Mouse (Mus musculus): ENCODE measurements around the gene Pipox. TPM values are rescaled to one million over a fixed set of nuclear protein-coding genes. Genes with fewer than 3 reads are reported as not detected.

Pipox gene
- polyA plus RNA-seq, 1 experiment from 2014 or later = 7.3 TPM

GRCm38 (mm10) chr11:77887373-77887960 lies 6.4 kb downstream of the Pipox start:
- Histone ChIP-seq H3K27ac (peak overlapping the region; percentile 87), H3K9me3 (no peaks in the 10 kb centered on the region), H3K4me3 (peak overlapping the region; percentile 23), H3K36me3 (0 out of 2 replicates have a peak, but pooled peaks cover 4% of the 10 kb centered on the region), H3K4me1 (replicated peaks) (peaks cover 83% of the 10 kb centered on the region), H3K27me3 (ENCODE audit: insufficient read depth, poor library complexity, severe bottlenecking) (peaks cover 31% of the 10 kb centered on the region)
- WGBS = 26% methylated on average over 17 of the region's 17 CpGs
- peak; percentile 80 for DNase-seq (ENCODE audit: low spot score)

- H3K4me1 ChIP-seq (replicated peaks) = peaks cover 79% of the 10 kb centered on the region
- peaks cover 7% of the 10 kb centered on the region; the same call in 1 of the 2 replicates for H3K36me3 ChIP-seq
- H3K27ac ChIP-seq = peak overlapping the region; percentile 87
- DNase-seq (ENCODE audit: low spot score) = peak; percentile 84
- H3K4me3 ChIP-seq = peak overlapping the region; percentile 33
- H3K27me3 ChIP-seq (ENCODE audit: insufficient read depth, poor library complexity, severe bottlenecking) = peaks cover 30% of the 10 kb centered on the region
- no peaks in the 10 kb centered on the region for H3K9me3 ChIP-seq
- WGBS = 24% methylated on average over 8 of the region's 8 CpGs
These were observed 8.7 kb downstream of the Pipox start for GRCm38 (mm10) chr11:77885246-77885575.

- Histone ChIP-seq H3K4me1 (replicated peaks) (peaks cover 76% of the 10 kb centered on the region), H3K27me3 (ENCODE audit: insufficient read depth, poor library complexity, severe bottlenecking) (peaks cover 30% of the 10 kb centered on the region), H3K4me3 (peak overlapping the region; percentile 33), H3K27ac (peak overlapping the region; percentile 87), H3K36me3 (peaks cover 7% of the 10 kb centered on the region; the same call in 1 of the 2 replicates), H3K9me3 (no peaks in the 10 kb centered on the region)
- DNase-seq (ENCODE audit: low spot score) = no peak
- 28% methylated on average over 10 of the region's 10 CpGs for WGBS
These were observed 9.2 kb downstream of the Pipox start for GRCm38 (mm10) chr11:77884524-77885245.

- H3K9me3 ChIP-seq = no peaks in the 10 kb centered on the region
- peak overlapping the region; percentile 54 for H3K27ac ChIP-seq
- no peaks in the 10 kb centered on the region for H3K36me3 ChIP-seq
- H3K4me1 ChIP-seq (replicated peaks) = peaks cover 55% of the 10 kb centered on the region
- WGBS = 50% methylated on average over 11 of the region's 11 CpGs
- no peak for DNase-seq (ENCODE audit: low spot score)
- 0 out of 2 replicates have a peak overlapping the region, but pooled peaks have one; percentile 6 for H3K4me3 ChIP-seq
- H3K27me3 ChIP-seq (ENCODE audit: insufficient read depth, poor library complexity, severe bottlenecking) = peaks cover 49% of the 10 kb centered on the region
These were observed 17.1 kb downstream of the Pipox start for GRCm38 (mm10) chr11:77876760-77877148.

- no peaks in the 10 kb centered on the region for H3K9me3 ChIP-seq
- H3K4me3 ChIP-seq = no peak overlapping the region
- H3K4me1 ChIP-seq (replicated peaks) = peaks cover 54% of the 10 kb centered on the region
- H3K27me3 ChIP-seq (ENCODE audit: insufficient read depth, poor library complexity, severe bottlenecking) = peaks cover 48% of the 10 kb centered on the region
- no peaks in the 10 kb centered on the region for H3K36me3 ChIP-seq
- 63% methylated on average over 26 of the region's 26 CpGs for WGBS
- no peak for DNase-seq (ENCODE audit: low spot score)
- peak overlapping the region; percentile 54 for H3K27ac ChIP-seq
These were observed 17.8 kb downstream of the Pipox start for GRCm38 (mm10) chr11:77875847-77876759.

GRCm38 (mm10) chr11:77875269-77875668 lies 18.6 kb downstream of the Pipox start:
- 0 out of 2 replicates have a peak overlapping the region, but pooled peaks have one; percentile 54 for H3K27ac ChIP-seq
- no peak for DNase-seq (ENCODE audit: low spot score)
- no peaks in the 10 kb centered on the region for H3K9me3 ChIP-seq
- H3K27me3 ChIP-seq (ENCODE audit: insufficient read depth, poor library complexity, severe bottlenecking) = peaks cover 56% of the 10 kb centered on the region
- H3K36me3 ChIP-seq = no peaks in the 10 kb centered on the region
- peaks cover 52% of the 10 kb centered on the region for H3K4me1 ChIP-seq (replicated peaks)
- H3K4me3 ChIP-seq = no peak overlapping the region
- 54% methylated on average over 5 of the region's 5 CpGs for WGBS

- DNase-seq (ENCODE audit: low spot score) = no peak
- Histone ChIP-seq H3K9me3 (no peaks in the 10 kb centered on the region), H3K27me3 (ENCODE audit: insufficient read depth, poor library complexity, severe bottlenecking) (peaks cover 52% of the 10 kb centered on the region), H3K27ac (peak overlapping the region; percentile 9; the same call in 1 of the 2 replicates), H3K4me1 (replicated peaks) (peaks cover 52% of the 10 kb centered on the region), H3K36me3 (no peaks in the 10 kb centered on the region), H3K4me3 (no peak overlapping the region)
- 63% methylated on average over 6 of the region's 6 CpGs for WGBS
These were observed 19.1 kb downstream of the Pipox start for GRCm38 (mm10) chr11:77874685-77875231.

- H3K27ac ChIP-seq = peak overlapping the region; percentile 81; the same call in 1 of the 2 replicates
- WGBS = 33% methylated on average over 3 of the region's 3 CpGs
- no peak for DNase-seq (ENCODE audit: low spot score)
- H3K4me3 ChIP-seq = peak overlapping the region; percentile 36; the same call in 1 of the 2 replicates
- peaks cover 64% of the 10 kb centered on the region for H3K4me1 ChIP-seq (replicated peaks)
- H3K27me3 ChIP-seq (ENCODE audit: insufficient read depth, poor library complexity, severe bottlenecking) = peaks cover 67% of the 10 kb centered on the region
- H3K9me3 ChIP-seq = no peaks in the 10 kb centered on the region
- no peaks in the 10 kb centered on the region for H3K36me3 ChIP-seq
These were observed 20.8 kb downstream of the Pipox start for GRCm38 (mm10) chr11:77873116-77873515.

GRCm38 (mm10) chr11:77872685-77873084 lies 21.2 kb downstream of the Pipox start:
- Histone ChIP-seq H3K27me3 (ENCODE audit: insufficient read depth, poor library complexity, severe bottlenecking) (peaks cover 71% of the 10 kb centered on the region), H3K36me3 (no peaks in the 10 kb centered on the region), H3K9me3 (no peaks in the 10 kb centered on the region), H3K27ac (peak overlapping the region; percentile 81), H3K4me3 (peak overlapping the region; percentile 36), H3K4me1 (replicated peaks) (peaks cover 68% of the 10 kb centered on the region)
- DNase-seq (ENCODE audit: low spot score) = no peak
- WGBS = 7% methylated on average over 7 of the region's 7 CpGs

- Histone ChIP-seq H3K36me3 (no peaks in the 10 kb centered on the region), H3K27me3 (ENCODE audit: insufficient read depth, poor library complexity, severe bottlenecking) (peaks cover 71% of the 10 kb centered on the region), H3K4me3 (peak overlapping the region; percentile 36), H3K4me1 (replicated peaks) (peaks cover 70% of the 10 kb centered on the region), H3K9me3 (no peaks in the 10 kb centered on the region), H3K27ac (peak overlapping the region; percentile 81)
- DNase-seq (ENCODE audit: low spot score) = no peak
- 3% methylated on average over 11 of the region's 11 CpGs for WGBS
These were observed 21.7 kb downstream of the Pipox start for GRCm38 (mm10) chr11:77872236-77872635.

- peaks cover 70% of the 10 kb centered on the region for H3K4me1 ChIP-seq (replicated peaks)
- WGBS = 31% methylated on average over 4 of the region's 4 CpGs
- peaks cover 73% of the 10 kb centered on the region for H3K27me3 ChIP-seq (ENCODE audit: insufficient read depth, poor library complexity, severe bottlenecking)
- DNase-seq (ENCODE audit: low spot score) = no peak
- H3K9me3 ChIP-seq = no peaks in the 10 kb centered on the region
- no peaks in the 10 kb centered on the region for H3K36me3 ChIP-seq
- no peak overlapping the region for H3K4me3 ChIP-seq
- no peak overlapping the region for H3K27ac ChIP-seq
These were observed 22.5 kb downstream of the Pipox start for GRCm38 (mm10) chr11:77871436-77871835.

- peak overlapping the region; percentile 57 for H3K27ac ChIP-seq
- no peaks in the 10 kb centered on the region for H3K9me3 ChIP-seq
- 12% methylated on average over 12 of the region's 12 CpGs for WGBS
- peaks cover 65% of the 10 kb centered on the region for H3K4me1 ChIP-seq (replicated peaks)
- 0 out of 2 replicates have a peak overlapping the region, but pooled peaks have one; percentile 3 for H3K4me3 ChIP-seq
- DNase-seq (ENCODE audit: low spot score) = no peak
- H3K27me3 ChIP-seq (ENCODE audit: insufficient read depth, poor library complexity, severe bottlenecking) = peaks cover 72% of the 10 kb centered on the region
- H3K36me3 ChIP-seq = peaks cover 16% of the 10 kb centered on the region
These were observed 26.3 kb downstream of the Pipox start for GRCm38 (mm10) chr11:77867419-77868083.

All from hindbrain, embryonic 10.5 days (tissue).